Mouse (Mus musculus) activated CD4-positive, CD25-positive, alpha-beta regulatory T cell, adult 4 months (primary cell): ENCODE results near the gene Dmrt3. TPM values are rescaled to one million over a fixed set of nuclear protein-coding genes. Genes with fewer than 3 reads are reported as not detected.

Source experiments
- ATAC-seq: one replicate; pipeline ENCODE4 v1.8.0; 2017
- polyA plus RNA-seq, 2 experiments: library from polyadenylated mRNA; unstranded; fragments of 100-300 nt; shearing (Covaris generic); gene quantifications; one replicate each; pipeline ENCODE4 v1.2.1; 2017

Dmrt3 gene
- polyA plus RNA-seq, 2 experiments from 2014 or later = not detected

- no peak for ATAC-seq
These were observed 12.5 kb downstream of the Dmrt3 start for GRCm38 (mm10) chr19:25622291-25623251.

GRCm38 (mm10) chr19:25628490-25628889 lies 18.4 kb downstream of the Dmrt3 start:
- ATAC-seq = no peak

- no peak for ATAC-seq
These were observed 25.0 kb downstream of the Dmrt3 start for GRCm38 (mm10) chr19:25635119-25635518.

DNA sequence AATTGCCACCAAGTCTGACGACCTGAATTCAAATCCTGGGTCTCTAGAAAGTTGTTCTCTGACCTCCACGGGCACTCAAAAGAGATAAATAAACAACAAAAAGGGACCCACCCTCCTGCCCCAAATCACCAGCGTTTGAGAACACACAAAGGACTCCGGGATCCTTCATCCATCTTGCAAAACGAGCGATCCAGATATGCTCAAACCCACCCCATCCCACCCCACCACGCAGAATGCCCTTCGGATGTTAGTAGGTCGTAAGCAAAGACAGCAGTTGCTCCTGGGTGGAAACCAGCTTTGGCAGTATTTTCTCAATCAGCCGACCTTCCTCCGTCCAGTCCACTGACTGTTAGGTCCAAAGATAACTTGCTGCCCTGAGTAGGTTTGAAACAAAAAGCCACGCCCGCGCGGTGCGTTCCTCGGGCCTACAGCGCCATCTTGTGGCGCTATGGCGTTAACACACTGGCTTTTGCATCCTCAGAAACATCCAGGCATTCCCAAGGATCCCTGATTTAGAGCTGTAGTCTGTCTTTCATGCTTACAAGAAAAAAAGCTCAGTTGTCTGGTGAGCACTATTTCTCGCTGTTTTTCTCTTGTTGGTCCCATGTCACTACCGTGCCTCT lies 25.6 kb downstream of the Dmrt3 start:
- no peak for ATAC-seq

DNA sequence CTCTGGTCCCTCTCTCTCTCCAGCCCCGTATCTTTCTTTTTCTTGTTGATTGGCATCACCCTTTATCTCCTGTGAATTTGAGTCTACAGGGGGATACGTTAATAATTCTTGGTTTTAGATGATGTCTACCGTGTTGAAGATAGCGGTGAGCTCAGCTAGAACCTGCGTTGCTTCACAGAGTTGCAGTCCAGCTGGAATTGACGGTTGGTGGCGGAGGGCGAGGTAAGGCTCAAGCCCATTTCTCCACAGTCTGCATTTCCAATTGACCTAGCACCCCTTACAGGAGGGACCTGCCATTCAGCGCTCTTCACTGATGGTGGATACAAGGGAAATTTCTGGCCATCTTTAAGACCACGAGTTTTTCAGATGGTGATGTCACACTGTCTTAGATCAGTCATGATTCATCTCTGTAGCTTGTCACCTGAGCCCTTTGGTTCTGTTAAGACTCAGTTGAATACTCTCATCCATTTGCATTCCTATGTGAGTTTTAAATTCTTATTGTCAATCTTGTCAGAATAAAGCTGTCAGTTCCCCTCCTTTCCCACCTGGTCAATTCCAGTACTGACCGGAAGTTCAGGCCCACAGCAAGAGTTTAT lies 28.8 kb downstream of the Dmrt3 start:
- ATAC-seq = no peak

- no peak for ATAC-seq
These were observed 31.7 kb downstream of the Dmrt3 start for GRCm38 (mm10) chr19:25641786-25642185.

- ATAC-seq = no peak
These were observed 37.0 kb downstream of the Dmrt3 start for GRCm38 (mm10) chr19:25647136-25647535.

DNA sequence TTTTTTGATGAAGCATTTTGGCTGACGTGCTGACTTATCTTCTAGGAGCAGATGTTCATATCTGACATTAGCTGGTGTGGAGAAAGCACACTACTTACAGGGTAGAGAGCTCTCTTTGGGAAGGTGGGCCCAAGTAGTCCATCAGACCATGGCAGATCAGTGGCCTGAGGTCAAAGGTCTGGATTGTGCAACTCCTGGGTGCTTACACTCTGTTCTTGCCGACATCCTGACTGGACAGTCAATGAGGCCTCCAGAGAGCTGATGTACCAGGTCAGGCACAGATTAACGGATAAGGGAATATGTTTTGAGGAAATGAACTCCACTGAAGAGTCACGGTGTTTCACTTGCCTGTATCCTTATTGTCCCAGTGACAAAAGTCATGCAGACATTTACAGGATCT lies 38.6 kb downstream of the Dmrt3 start:
- no peak for ATAC-seq

DNA sequence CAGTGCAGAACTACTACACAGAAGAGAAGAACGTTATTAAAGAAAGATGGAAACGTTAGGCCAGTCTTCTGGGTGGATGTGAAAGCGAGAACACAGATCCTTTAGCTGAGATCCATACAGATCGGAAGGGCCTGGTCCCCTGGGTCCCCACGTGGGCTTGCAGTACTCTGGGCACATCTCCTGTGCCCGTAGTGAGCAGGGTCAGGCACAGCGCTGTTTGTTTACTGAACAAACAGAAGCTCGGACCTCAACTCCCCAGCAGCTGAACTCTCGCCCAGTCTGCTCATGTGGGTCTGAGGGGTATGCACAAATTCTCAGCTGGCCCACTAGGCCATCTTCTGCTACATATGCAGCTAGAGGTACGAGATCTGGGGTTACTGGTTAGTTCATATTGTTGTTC lies 40.4 kb downstream of the Dmrt3 start:
- ATAC-seq = no peak

- no peak for ATAC-seq
These were observed 42.5 kb downstream of the Dmrt3 start for GRCm38 (mm10) chr19:25652560-25652959.

GRCm38 (mm10) chr19:25654034-25654749 lies 44.1 kb downstream of the Dmrt3 start:
- ATAC-seq = no peak

DNA sequence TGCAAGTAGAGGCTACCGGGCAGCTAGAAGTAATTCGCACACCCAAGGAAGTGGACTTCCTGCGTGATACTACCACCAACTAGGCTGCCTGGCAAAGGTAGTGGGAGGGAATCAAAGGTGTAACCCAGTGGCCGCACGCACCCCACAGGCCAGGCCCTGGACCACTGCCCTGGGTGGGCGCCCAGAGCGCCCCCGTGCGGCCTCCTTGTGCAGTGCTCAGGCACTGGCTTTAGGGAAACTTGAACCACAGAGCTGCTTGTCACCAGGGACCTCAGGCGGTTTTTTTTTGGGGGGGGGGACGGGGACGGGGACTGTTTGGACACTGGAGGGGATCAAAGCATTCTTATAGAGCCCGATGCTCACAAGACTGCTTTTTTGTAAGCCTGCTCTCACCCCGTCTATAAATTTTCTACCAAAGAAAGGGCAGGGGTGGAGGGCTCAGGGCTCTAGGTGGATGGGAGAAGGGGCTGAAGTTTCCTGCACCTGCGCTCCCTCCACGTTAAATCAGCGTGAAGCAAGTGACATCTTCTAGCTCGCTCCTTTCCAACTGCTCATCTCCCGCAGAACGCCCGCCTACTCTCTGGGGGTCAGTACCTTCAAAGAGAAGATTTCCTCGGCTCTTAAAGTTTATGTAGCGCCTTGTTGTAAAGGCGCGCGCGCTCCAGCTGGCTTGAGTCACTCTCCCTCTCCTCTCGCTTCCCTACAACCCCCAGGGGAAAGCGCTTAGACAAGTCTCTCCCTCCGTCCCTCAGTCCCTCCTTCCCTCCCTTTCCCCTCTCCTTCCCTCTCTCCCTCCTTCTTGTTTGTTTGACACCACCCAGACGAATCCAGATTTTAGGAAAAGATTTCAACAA lies 55.6 kb downstream of the Dmrt3 start:
- ATAC-seq = no peak

GRCm38 (mm10) chr19:25667836-25668235 lies 57.7 kb downstream of the Dmrt3 start:
- ATAC-seq = no peak

- ATAC-seq = no peak
These were observed 59.6 kb downstream of the Dmrt3 start for GRCm38 (mm10) chr19:25669593-25670248.

DNA sequence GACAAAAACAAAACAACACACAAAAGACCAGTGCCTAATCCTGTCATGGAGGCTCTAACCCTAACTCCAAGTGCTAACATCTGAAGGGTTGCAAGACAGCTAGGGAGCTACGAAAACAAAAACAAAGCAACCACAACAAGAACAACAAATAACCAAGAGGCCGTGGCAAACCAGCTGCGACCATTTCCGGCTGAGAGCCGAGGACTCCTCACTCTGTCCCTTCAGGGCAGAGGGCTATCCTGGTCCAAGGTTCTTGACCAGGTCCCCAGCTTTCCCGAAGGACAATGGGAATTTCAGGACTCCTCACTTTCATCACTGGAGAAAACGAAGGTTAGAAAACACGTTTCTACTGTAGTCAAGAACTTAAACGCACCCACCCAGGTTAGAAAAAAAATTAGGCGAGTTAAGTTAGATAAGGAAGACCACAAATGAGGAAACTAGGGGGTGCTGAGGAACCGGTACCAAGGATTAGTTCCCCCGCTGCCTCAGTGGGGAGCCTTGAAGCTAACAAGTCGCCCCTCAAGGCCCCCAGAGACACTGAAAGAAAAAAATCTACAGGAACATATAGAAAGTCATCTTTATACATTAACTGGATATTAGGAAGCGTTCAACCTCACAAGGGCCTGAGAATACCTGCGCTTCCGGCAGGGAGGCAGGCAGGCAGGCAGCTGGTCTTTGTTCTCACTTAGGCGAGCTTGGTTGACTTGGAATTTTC lies 60.6 kb downstream of the Dmrt3 start:
- ATAC-seq = no peak

DNA sequence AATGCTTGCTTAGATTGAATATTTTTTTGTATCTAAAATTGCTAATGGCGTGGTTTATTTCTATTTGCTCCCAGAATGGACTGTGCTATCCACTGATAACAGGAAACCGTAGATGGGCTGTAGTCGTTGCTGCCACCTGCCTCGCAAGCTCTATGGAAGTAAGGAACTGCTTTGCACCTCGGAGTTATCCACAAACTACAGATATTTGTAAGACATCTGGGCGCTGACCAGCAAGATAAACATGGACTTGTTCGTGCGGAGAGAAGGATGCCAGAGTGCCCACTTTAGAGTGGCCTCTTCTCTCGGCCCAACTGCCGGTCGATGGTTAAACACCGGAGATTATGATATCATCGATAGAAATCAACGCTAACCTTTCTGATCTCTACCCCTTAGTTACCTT lies 61.6 kb downstream of the Dmrt3 start:
- ATAC-seq = no peak

DNA sequence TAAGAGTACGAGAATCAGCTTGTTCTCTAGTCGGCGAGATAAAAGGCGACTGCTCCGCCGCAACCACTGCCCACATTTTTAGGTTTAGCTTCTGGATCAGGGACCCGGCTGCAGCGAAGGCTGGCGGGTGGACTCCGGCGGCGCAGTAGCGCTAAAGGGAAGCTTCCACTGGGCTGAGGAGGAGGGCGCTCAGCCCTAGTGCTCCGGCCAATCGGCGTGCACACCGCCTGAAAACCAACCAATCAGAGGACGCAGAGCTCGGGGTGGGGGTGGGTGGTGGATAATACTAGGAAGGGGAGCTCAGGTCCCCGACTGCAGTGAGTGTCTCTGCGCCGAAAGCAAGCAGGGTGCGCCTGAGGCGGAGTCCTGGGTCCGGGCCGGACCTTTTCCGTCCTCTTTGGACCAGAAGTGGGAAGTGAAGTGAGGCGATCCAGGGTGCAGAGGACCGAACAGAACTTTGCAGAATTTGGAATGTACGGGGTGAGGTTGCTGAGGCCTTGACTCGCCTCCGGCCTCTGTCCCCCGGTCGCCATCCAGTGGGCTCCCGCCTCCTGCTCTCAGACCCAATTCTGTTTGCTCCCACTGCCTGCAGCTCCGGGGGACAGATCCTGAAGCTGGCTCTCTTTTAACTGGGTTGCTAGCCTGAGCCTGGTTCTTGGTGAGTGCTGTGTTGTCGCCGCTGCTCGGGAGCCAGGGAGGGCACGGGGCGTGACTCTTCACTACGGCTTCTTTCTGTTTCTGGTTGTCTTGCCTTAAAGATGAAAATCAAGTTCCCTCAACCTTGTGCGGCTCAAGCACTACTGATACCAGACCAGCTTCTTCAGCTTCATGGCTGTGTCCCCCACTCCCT lies 62.2 kb downstream of the Dmrt3 start, which contains the start of gene Dmrt2:
TSS of gene Dmrt2 (plus strand) at position 311 of the 850 bp plus-strand sequence.
- no peak for ATAC-seq
